Mouse (Mus musculus): ENCODE results near the gene Gtf2f1.

The Gtf2f1 gene

GRCm38 (mm10) chr17:57003994-57004393 lies 7.1 kb downstream of the Gtf2f1 start:
- no peak for DNase-seq (ENCODE audit: low spot score)

- no peak for DNase-seq (ENCODE audit: low spot score)
These were observed 9.9 kb downstream of the Gtf2f1 start for GRCm38 (mm10) chr17:57001228-57001627.

- no peak for DNase-seq (ENCODE audit: low spot score)
These were observed 11.0 kb downstream of the Gtf2f1 start, which contains the start of gene Pspn for GRCm38 (mm10) chr17:56999968-57000609. TSS of gene Pspn (minus strand) at chr17:57000018.

- no peak for DNase-seq (ENCODE audit: low spot score)
These were observed 11.7 kb downstream of the Gtf2f1 start for GRCm38 (mm10) chr17:56999414-56999813.

GRCm38 (mm10) chr17:56997029-56997667 lies 13.9 kb downstream of the Gtf2f1 start, which contains the start of gene Alkbh7:
TSS of gene Alkbh7 (plus strand) at chr17:56997339.
- peak; percentile 98 for DNase-seq (ENCODE audit: low spot score)

GRCm38 (mm10) chr17:56996506-56996905 lies 14.6 kb downstream of the Gtf2f1 start:
- DNase-seq (ENCODE audit: low spot score) = no peak

- DNase-seq (ENCODE audit: low spot score) = no peak
These were observed 16.0 kb downstream of the Gtf2f1 start for GRCm38 (mm10) chr17:56995046-56995445.

- no peak for DNase-seq (ENCODE audit: low spot score)
These were observed 20.1 kb downstream of the Gtf2f1 start for GRCm38 (mm10) chr17:56990966-56991365.

- peak; percentile 98 for DNase-seq (ENCODE audit: low spot score)
These were observed 20.9 kb downstream of the Gtf2f1 start, which contains the start of gene Clpp for GRCm38 (mm10) chr17:56990115-56990746. TSS of gene Clpp (plus strand) at chr17:56990305.

- peak; percentile 95 for DNase-seq (ENCODE audit: low spot score)
These were observed 21.5 kb downstream of the Gtf2f1 start for GRCm38 (mm10) chr17:56989467-56990114.

GRCm38 (mm10) chr17:56988921-56989430 lies 22.1 kb downstream of the Gtf2f1 start:
- DNase-seq (ENCODE audit: low spot score) = no peak

GRCm38 (mm10) chr17:56988441-56988840 lies 22.6 kb downstream of the Gtf2f1 start:
- DNase-seq (ENCODE audit: low spot score) = no peak

GRCm38 (mm10) chr17:56986105-56986805 lies 24.8 kb downstream of the Gtf2f1 start:
- DNase-seq (ENCODE audit: low spot score) = no peak

GRCm38 (mm10) chr17:56985656-56986055 lies 25.4 kb downstream of the Gtf2f1 start:
- no peak for DNase-seq (ENCODE audit: low spot score)

- no peak for DNase-seq (ENCODE audit: low spot score)
These were observed 26.2 kb downstream of the Gtf2f1 start for GRCm38 (mm10) chr17:56984886-56985285.

GRCm38 (mm10) chr17:56982013-56982412 lies 29.1 kb downstream of the Gtf2f1 start, which contains the start of gene Acer1:
TSS of gene Acer1 (minus strand) at chr17:56982126.
- no peak for DNase-seq (ENCODE audit: low spot score)

GRCm38 (mm10) chr17:56981049-56981448 lies 30.0 kb downstream of the Gtf2f1 start:
- no peak for DNase-seq (ENCODE audit: low spot score)

GRCm38 (mm10) chr17:56979524-56979923 lies 31.6 kb downstream of the Gtf2f1 start:
- no peak for DNase-seq (ENCODE audit: low spot score)

- DNase-seq (ENCODE audit: low spot score) = no peak
These were observed 34.3 kb downstream of the Gtf2f1 start for GRCm38 (mm10) chr17:56976531-56977390.

- DNase-seq (ENCODE audit: low spot score) = no peak
These were observed 35.7 kb downstream of the Gtf2f1 start for GRCm38 (mm10) chr17:56975391-56975790.

Data from yolk sac, embryonic 10.5 days (tissue).